Mouse (Mus musculus) lung, adult 2 months (tissue): ENCODE measurements around the gene Zbtb49.

Experiments used
- CTCF ChIP-seq: fragments of 200-500 bp; IDR thresholded peaks from 2 replicates; pipeline ENCODE4 v1.5.1; 2011; ENCODE audit warnings: mild to moderate bottlenecking, low read length, control low read depth; ENCODE audit not compliant: insufficient read depth
- POLR2A ChIP-seq: fragments of 200-500 bp; IDR thresholded peaks from 2 replicates; pipeline ENCODE4 v1.6.1; 2011; ENCODE audit warnings: low read depth, mild to moderate bottlenecking, control low read depth, low read length, borderline replicate concordance; ENCODE audit errors: extremely low read depth

DNA sequence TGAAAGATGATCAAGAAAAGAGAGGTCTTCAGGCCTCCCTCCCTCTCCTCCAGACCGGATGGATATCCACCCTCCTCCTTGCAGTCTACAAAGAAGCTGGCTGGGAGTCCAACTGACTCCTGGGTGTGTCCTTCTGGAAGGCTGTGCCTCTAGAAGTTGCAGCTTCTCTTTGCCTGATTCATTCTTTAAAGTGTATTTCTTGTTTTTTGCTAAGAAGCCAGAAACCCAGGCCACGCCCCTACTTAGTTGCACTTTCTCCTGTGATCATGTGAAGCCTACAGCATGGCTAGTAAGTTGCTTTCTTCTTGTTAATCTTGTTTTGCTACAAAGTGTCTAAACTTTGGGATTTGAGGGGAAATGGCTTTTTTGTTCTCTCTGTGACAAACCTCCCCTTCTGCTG lies 33.3 kb downstream of the Zbtb49 start:
- TF ChIP-seq POLR2A: no peak
- TF ChIP-seq CTCF: no peak
